ENCODE assay signal across 9 mouse cellular contexts in the genomic region with DNA sequence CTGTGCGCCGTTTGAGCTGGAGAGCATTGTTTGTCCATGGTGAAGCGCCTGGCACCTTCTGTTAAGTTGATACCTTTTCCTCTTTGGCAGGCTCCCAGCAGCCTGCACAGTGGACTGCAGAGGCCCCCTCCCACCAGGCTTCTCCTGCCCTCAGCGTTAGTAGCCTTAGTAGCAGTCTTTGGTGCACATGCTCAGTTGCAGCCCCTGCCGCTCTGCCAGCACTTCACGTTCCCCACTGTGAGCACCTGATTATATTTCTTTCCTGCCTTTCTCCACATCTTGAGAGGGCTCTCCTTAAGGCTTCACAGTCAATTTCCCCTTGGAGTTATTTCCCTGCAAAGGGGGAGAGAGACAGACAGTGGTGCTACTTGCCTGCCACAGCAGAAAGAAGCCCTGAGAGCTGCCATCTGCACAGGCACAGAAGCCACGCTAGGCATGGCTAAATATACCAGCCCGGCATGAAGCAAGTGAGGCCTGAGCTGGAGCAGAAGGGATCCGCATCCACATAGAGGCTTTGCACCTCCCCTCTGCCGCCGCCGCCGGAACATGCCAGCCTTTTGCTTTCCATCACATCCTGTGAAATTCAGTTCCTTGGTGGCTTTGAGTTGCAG.
A peak's percentile ranks its signal among the peaks of the same experiment; 100 is the strongest.
DNase-seq lines count a peak whose midpoint lies in the region; ATAC-seq and TF ChIP-seq lines count a peak whose summit lies in the region.
"Had no signal": no experiment of that assay in that cellular context is flagged by ENCODE, and none has a peak within 500 bp of the region (broad histone marks: within the 10 kb centered on the region; RNA-seq: fewer than 3 reads in every experiment).

No protein-coding gene starts in this region.

- H3K27ac ChIP-seq in embryonic facial prominence, embryonic 14.5 days (replicated peaks; ENCODE audit: low read depth, low read length), result no peak overlapping the region
- H3K27ac ChIP-seq in embryonic facial prominence, embryonic 10.5 days (replicated peaks), result no peak overlapping the region; the same call in 1 of the 2 replicates
- peak overlapping the region; percentile 36; the same call in 1 of the 2 replicates for H3K27ac ChIP-seq in lung, embryonic 14.5 days (ENCODE audit: low read depth)
- H3K27ac ChIP-seq in kidney, embryonic 15.5 days, result no peak overlapping the region
- H3K27ac ChIP-seq in intestine, embryonic 15.5 days, result no peak overlapping the region
- H3K27ac ChIP-seq: macrophage had no signal

- no peaks in the 10 kb centered on the region for H3K27me3 ChIP-seq in embryonic facial prominence, embryonic 14.5 days (replicated peaks; ENCODE audit: control insufficient read depth, insufficient read depth, low read length)
- no peaks in the 10 kb centered on the region for H3K27me3 ChIP-seq in embryonic facial prominence, embryonic 10.5 days (replicated peaks; ENCODE audit: low read depth, poor library complexity, severe bottlenecking)
- no peaks in the 10 kb centered on the region for H3K27me3 ChIP-seq in lung, embryonic 14.5 days (ENCODE audit: insufficient read depth, low read length)
- no peaks in the 10 kb centered on the region for H3K27me3 ChIP-seq in kidney, embryonic 15.5 days
- no peaks in the 10 kb centered on the region for H3K27me3 ChIP-seq in intestine, embryonic 15.5 days (replicated peaks)

- ATAC-seq in embryonic facial prominence, embryonic 14.5 days (ENCODE audit: low read depth), result peak; percentile 80; the same call in 1 of the 2 replicates
- no peak for ATAC-seq in lung, embryonic 14.5 days (ENCODE audit: insufficient read depth)
- ATAC-seq in kidney, embryonic 15.5 days (replicated peaks; ENCODE audit: low FRiP score), result no peak
- ATAC-seq in intestine, embryonic 15.5 days, result no peak

- H3K4me1 ChIP-seq in embryonic facial prominence, embryonic 14.5 days (ENCODE audit: control insufficient read depth, insufficient read depth, low read length), result peaks cover 2% of the 10 kb centered on the region; the same call in 1 of the 2 replicates
- H3K4me1 ChIP-seq in embryonic facial prominence, embryonic 10.5 days, result peaks cover 3% of the 10 kb centered on the region; the same call in 1 of the 2 replicates
- H3K4me1 ChIP-seq in lung, embryonic 14.5 days (ENCODE audit: insufficient read depth), result no peaks in the 10 kb centered on the region
- H3K4me1 ChIP-seq in kidney, embryonic 15.5 days, result no peaks in the 10 kb centered on the region
- H3K4me1 ChIP-seq in intestine, embryonic 15.5 days (replicated peaks), result no peaks in the 10 kb centered on the region

- no peak for TF ChIP-seq CTCF in lung, embryonic 14.5 days (IDR thresholded peaks at IDR 0.05; ENCODE audit: low read depth)

- H3K4me3 ChIP-seq in embryonic facial prominence, embryonic 14.5 days (ENCODE audit: low read depth, low read length), result no peak overlapping the region
- H3K4me3 ChIP-seq in embryonic facial prominence, embryonic 10.5 days, result no peak overlapping the region
- H3K4me3 ChIP-seq in lung, embryonic 14.5 days (ENCODE audit: low read depth, low read length), result no peak overlapping the region
- H3K4me3 ChIP-seq in kidney, embryonic 15.5 days (replicated peaks), result no peak overlapping the region
- no peak overlapping the region for H3K4me3 ChIP-seq in intestine, embryonic 15.5 days (replicated peaks)

- H3K9ac ChIP-seq in embryonic facial prominence, embryonic 14.5 days (ENCODE audit: low read depth, low read length), result 0 out of 2 replicates have a peak overlapping the region, but pooled peaks have one; percentile 14
- no peak overlapping the region for H3K9ac ChIP-seq in lung, embryonic 14.5 days
- H3K9ac ChIP-seq in kidney, embryonic 15.5 days, result no peak overlapping the region
- no peak overlapping the region for H3K9ac ChIP-seq in intestine, embryonic 15.5 days

- H3K36me3 ChIP-seq in embryonic facial prominence, embryonic 14.5 days (ENCODE audit: control insufficient read depth, insufficient read depth, low read length), result peaks cover 25% of the 10 kb centered on the region; the same call in 1 of the 2 replicates
- H3K36me3 ChIP-seq in embryonic facial prominence, embryonic 10.5 days (replicated peaks), result peaks cover 41% of the 10 kb centered on the region
- peaks cover 6% of the 10 kb centered on the region; the same call in 1 of the 2 replicates for H3K36me3 ChIP-seq in lung, embryonic 14.5 days (ENCODE audit: insufficient read depth)
- H3K36me3 ChIP-seq in kidney, embryonic 15.5 days, result peaks cover 28% of the 10 kb centered on the region
- H3K36me3 ChIP-seq in intestine, embryonic 15.5 days, result no peaks in the 10 kb centered on the region; the same call in 1 of the 2 replicates

- H3K9me3 ChIP-seq in embryonic facial prominence, embryonic 14.5 days (ENCODE audit: control insufficient read depth, low read length), result no peaks in the 10 kb centered on the region
- no peaks in the 10 kb centered on the region for H3K9me3 ChIP-seq in embryonic facial prominence, embryonic 10.5 days
- H3K9me3 ChIP-seq in lung, embryonic 14.5 days (ENCODE audit: low read depth, low read length), result no peaks in the 10 kb centered on the region
- H3K9me3 ChIP-seq in kidney, embryonic 15.5 days (replicated peaks), result no peaks in the 10 kb centered on the region
- H3K9me3 ChIP-seq in intestine, embryonic 15.5 days, result no peaks in the 10 kb centered on the region

- DNase-seq in embryonic facial prominence, embryonic 14.5 days (ENCODE audit: low spot score), result peak; percentile 66
- DNase-seq in embryonic facial prominence, embryonic 10.5 days (ENCODE audit: low spot score), result no peak
- peak; percentile 24 for DNase-seq in brain, embryonic 18.5 days (ENCODE audit: low read depth, low spot score)
- peak; percentile 48 to 70 for DNase-seq in frontal cortex, postnatal 36 days (ENCODE audit: low spot score in 2 of 2)
- DNase-seq in lung, embryonic 14.5 days, result peak; percentile 54
- DNase-seq in spleen, postnatal 4 days (ENCODE audit: low spot score in 2 of 2), result no peak

- no peak overlapping the region for H3K4me2 ChIP-seq in embryonic facial prominence, embryonic 14.5 days (ENCODE audit: low read depth, low read length)
- H3K4me2 ChIP-seq in lung, embryonic 14.5 days, result no peak overlapping the region
- H3K4me2 ChIP-seq in kidney, embryonic 15.5 days, result no peak overlapping the region
- H3K4me2 ChIP-seq in intestine, embryonic 15.5 days (replicated peaks), result no peak overlapping the region

- 71% methylated on average over 13 of the region's 13 CpGs for WGBS in embryonic facial prominence, embryonic 14.5 days
- WGBS in embryonic facial prominence, embryonic 10.5 days, result 85% methylated on average over 13 of the region's 13 CpGs
- WGBS in lung, embryonic 14.5 days, result 71% methylated on average over 13 of the region's 13 CpGs
- 68% methylated on average over 13 of the region's 13 CpGs for WGBS in kidney, embryonic 15.5 days
- 80% methylated on average over 13 of the region's 13 CpGs for WGBS in intestine, embryonic 15.5 days

Comparison
In these comparisons a context has a peak if more than half of its experiments do, and no peak if none do; other contexts are left out.
1. DNase-seq: peak in embryonic facial prominence, embryonic 14.5 days (single experiment), brain, embryonic 18.5 days (single experiment), frontal cortex, postnatal 36 days (2 of 2) and lung, embryonic 14.5 days (single experiment); none in embryonic facial prominence, embryonic 10.5 days (single experiment) and spleen, postnatal 4 days (0 of 2).